Mouse (Mus musculus): ENCODE data around the gene Ahsa1. TPM values are rescaled to one million over a fixed set of nuclear protein-coding genes. Genes with fewer than 3 reads are reported as not detected.

The Ahsa1 gene
- total RNA-seq, 2 experiments from 2014 or later, result 235 to 276 TPM

Small RNA genes lying within 50 kb of the gene (microRNA-seq; reads per million reads assigned to microRNA genes)
- gene Gm47293 (ENCODE audit: borderline number of aligned reads in 2 of 2), result 0 reads per million in 2 experiments

Other genes starting within 250 kb of the Ahsa1 start
- gene Tmem63c, start 245.1 kb upstream of the Ahsa1 start, total RNA-seq (2021), result 1 to 10 TPM; 1.6 TPM
- 1 to 10 TPM; 3.5 to 4.2 TPM for gene Ngb, start 163.9 kb upstream of the Ahsa1 start, total RNA-seq (2021)
- gene Gstz1, start 119.3 kb upstream of the Ahsa1 start, total RNA-seq (2021), result 100 to 1,000 TPM; 118 to 163 TPM
- 10 to 100 TPM; 10.8 to 13.3 TPM for gene Pomt2, start 118.5 kb upstream of the Ahsa1 start, total RNA-seq (2021)
- 1 to 10 TPM; 1.4 to 1.7 TPM for gene Samd15, start 66.8 kb upstream of the Ahsa1 start, total RNA-seq (2021)
- 10 to 100 TPM; 23.5 to 32.1 TPM for gene Tmed8, start 66.0 kb upstream of the Ahsa1 start, total RNA-seq (2021)
- under 1 TPM; 0.67 to 0.76 TPM for gene Noxred1, start 27.7 kb upstream of the Ahsa1 start, total RNA-seq (2021)
- 10 to 100 TPM; 35.9 to 40.3 TPM for gene Vipas39, start 223 bp upstream of the Ahsa1 start, total RNA-seq (2021)
- gene Ism2, start 33.2 kb downstream of the Ahsa1 start, total RNA-seq (2021), result under 1 TPM in 1 of 2 experiments, not detected in 1; 0.13 TPM
- gene Sptlc2, start 121.9 kb downstream of the Ahsa1 start, total RNA-seq (2021), result 100 to 1,000 TPM; 124 to 260 TPM
- 100 to 1,000 TPM; 163 to 186 TPM for gene Slirp, start 177.4 kb downstream of the Ahsa1 start, total RNA-seq (2021)
- 10 to 100 TPM; 24.9 to 25.1 TPM for gene Alkbh1, start 177.5 kb downstream of the Ahsa1 start, total RNA-seq (2021)
- 10 to 100 TPM; 64.8 to 70.6 TPM for gene Snw1, start 205.8 kb downstream of the Ahsa1 start, total RNA-seq (2021)
- not detected for gene Gm5788, start 228.2 kb downstream of the Ahsa1 start, total RNA-seq (2021)
- not detected for gene Gm8300, start 247.8 kb downstream of the Ahsa1 start, total RNA-seq (2021)

Data from adrenal gland, adult 18-20 months (tissue).